Mouse (Mus musculus): ENCODE measurements around the gene Lrrtm3. TPM values are rescaled to one million over a fixed set of nuclear protein-coding genes. Genes with fewer than 3 reads are reported as not detected.

Lrrtm3 gene
- polyA plus RNA-seq, 1 experiment from 2014 or later: 7.1 TPM

GRCm38 (mm10) chr10:63978535-63978934 lies 111.5 kb downstream of the Lrrtm3 start:
- WGBS: 40% methylated on average over 3 of the region's 3 CpGs
- no peak overlapping the region; the same call in 1 of the 2 replicates for H3K4me2 ChIP-seq (replicated peaks; ENCODE audit: low read depth, low read length)
- no peak overlapping the region for H3K27ac ChIP-seq (ENCODE audit: low read length)
- H3K4me3 ChIP-seq (ENCODE audit: low read depth, low read length): no peak overlapping the region
- H3K27me3 ChIP-seq (ENCODE audit: control insufficient read depth, insufficient read depth, low read length): no peaks in the 10 kb centered on the region
- no peak overlapping the region for H3K9ac ChIP-seq (replicated peaks; ENCODE audit: low read depth, low read length)
- ATAC-seq (ENCODE audit: insufficient number of reproducible peaks, insufficient read depth, low FRiP score, low read depth): no peak
- no peaks in the 10 kb centered on the region for H3K4me1 ChIP-seq (ENCODE audit: control insufficient read depth, insufficient read depth, low read length)
- no peaks in the 10 kb centered on the region for H3K36me3 ChIP-seq (ENCODE audit: control insufficient read depth, insufficient read depth, low read length)
- no peaks in the 10 kb centered on the region for H3K9me3 ChIP-seq (ENCODE audit: control insufficient read depth, low read depth, low read length)

DNA sequence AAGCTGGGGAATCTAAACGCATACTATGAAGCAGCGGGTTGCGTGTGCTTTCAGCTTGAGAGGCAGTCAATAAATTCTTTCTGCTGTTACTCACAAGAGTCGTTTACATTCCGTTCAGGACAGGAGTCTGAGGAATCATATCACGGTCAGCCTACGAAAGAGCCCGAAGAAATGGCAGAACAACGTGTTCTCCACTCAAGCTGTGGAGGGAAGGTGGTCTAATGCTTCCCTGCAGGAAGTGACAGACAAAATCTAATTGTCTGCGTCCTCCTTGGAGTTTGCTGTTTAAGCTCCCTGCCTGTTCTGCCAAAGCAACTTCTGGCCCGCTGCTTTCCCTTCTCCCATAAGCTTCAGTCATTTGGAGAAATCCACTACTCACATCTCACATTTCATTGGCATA lies 112.0 kb downstream of the Lrrtm3 start:
- Histone ChIP-seq H3K4me3 (ENCODE audit: low read depth, low read length) (no peak overlapping the region), H3K4me1 (ENCODE audit: control insufficient read depth, insufficient read depth, low read length) (no peaks in the 10 kb centered on the region), H3K27me3 (ENCODE audit: control insufficient read depth, insufficient read depth, low read length) (no peaks in the 10 kb centered on the region), H3K36me3 (ENCODE audit: control insufficient read depth, insufficient read depth, low read length) (no peaks in the 10 kb centered on the region), H3K9me3 (ENCODE audit: control insufficient read depth, low read depth, low read length) (no peaks in the 10 kb centered on the region), H3K27ac (ENCODE audit: low read length) (no peak overlapping the region), H3K9ac (replicated peaks; ENCODE audit: low read depth, low read length) (no peak overlapping the region; the same call in 1 of the 2 replicates), H3K4me2 (replicated peaks; ENCODE audit: low read depth, low read length) (no peak overlapping the region; the same call in 1 of the 2 replicates)
- 12% methylated on average over 11 of the region's 11 CpGs for WGBS
- no peak for ATAC-seq (ENCODE audit: insufficient number of reproducible peaks, insufficient read depth, low FRiP score, low read depth)

DNA sequence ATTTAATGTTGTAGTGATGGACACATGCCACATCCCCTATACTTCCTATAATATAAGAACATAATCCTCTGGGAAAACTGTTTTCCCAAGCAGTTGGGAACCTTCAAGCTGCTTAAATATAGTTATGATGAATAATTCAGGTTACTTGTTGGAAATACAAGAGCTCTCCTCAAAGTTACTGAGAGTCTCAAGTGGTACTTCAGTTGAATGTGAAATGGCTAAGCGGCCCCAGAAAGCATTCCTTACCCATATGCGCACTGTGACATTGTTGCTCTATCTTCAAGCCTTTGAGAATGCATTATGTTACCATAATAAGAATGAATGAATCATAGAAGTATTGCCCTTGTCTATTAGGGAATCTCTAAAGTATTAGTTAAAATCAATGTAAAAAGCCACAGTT lies 117.8 kb downstream of the Lrrtm3 start:
- H3K4me1 ChIP-seq (ENCODE audit: control insufficient read depth, insufficient read depth, low read length): no peaks in the 10 kb centered on the region

GRCm38 (mm10) chr10:63954308-63954930 lies 135.7 kb downstream of the Lrrtm3 start:
- H3K4me1 ChIP-seq (ENCODE audit: control insufficient read depth, insufficient read depth, low read length): no peaks in the 10 kb centered on the region
- no peaks in the 10 kb centered on the region for H3K36me3 ChIP-seq (ENCODE audit: control insufficient read depth, insufficient read depth, low read length)
- H3K4me3 ChIP-seq (ENCODE audit: low read depth, low read length): no peak overlapping the region
- no peak overlapping the region for H3K4me2 ChIP-seq (replicated peaks; ENCODE audit: low read depth, low read length)
- WGBS: 23% methylated on average over 6 of the region's 7 CpGs
- H3K27me3 ChIP-seq (ENCODE audit: control insufficient read depth, insufficient read depth, low read length): no peaks in the 10 kb centered on the region
- no peak overlapping the region for H3K9ac ChIP-seq (replicated peaks; ENCODE audit: low read depth, low read length)
- H3K27ac ChIP-seq (ENCODE audit: low read length): no peak overlapping the region
- 0 out of 2 replicates have a peak, but pooled peaks have one; percentile 23 for ATAC-seq (ENCODE audit: insufficient number of reproducible peaks, insufficient read depth, low FRiP score, low read depth)
- H3K9me3 ChIP-seq (ENCODE audit: control insufficient read depth, low read depth, low read length): no peaks in the 10 kb centered on the region

More for the DNA sequence above, 117.8 kb downstream of the Lrrtm3 start:
- H3K4me3 ChIP-seq (ENCODE audit: low read depth, low read length): no peak overlapping the region
- 85% methylated on average over 2 of the region's 2 CpGs for WGBS
- H3K4me2 ChIP-seq (replicated peaks; ENCODE audit: low read depth, low read length): no peak overlapping the region
- no peaks in the 10 kb centered on the region for H3K9me3 ChIP-seq (ENCODE audit: control insufficient read depth, low read depth, low read length)
- ATAC-seq (ENCODE audit: insufficient number of reproducible peaks, insufficient read depth, low FRiP score, low read depth): no peak
- H3K36me3 ChIP-seq (ENCODE audit: control insufficient read depth, insufficient read depth, low read length): no peaks in the 10 kb centered on the region
- H3K27me3 ChIP-seq (ENCODE audit: control insufficient read depth, insufficient read depth, low read length): no peaks in the 10 kb centered on the region
- H3K9ac ChIP-seq (replicated peaks; ENCODE audit: low read depth, low read length): no peak overlapping the region
- H3K27ac ChIP-seq (ENCODE audit: low read length): no peak overlapping the region

- Histone ChIP-seq H3K9ac (replicated peaks; ENCODE audit: low read depth, low read length) (no peak overlapping the region), H3K4me3 (ENCODE audit: low read depth, low read length) (no peak overlapping the region), H3K4me2 (replicated peaks; ENCODE audit: low read depth, low read length) (no peak overlapping the region), H3K36me3 (ENCODE audit: control insufficient read depth, insufficient read depth, low read length) (no peaks in the 10 kb centered on the region), H3K4me1 (ENCODE audit: control insufficient read depth, insufficient read depth, low read length) (no peaks in the 10 kb centered on the region), H3K27me3 (ENCODE audit: control insufficient read depth, insufficient read depth, low read length) (no peaks in the 10 kb centered on the region), H3K27ac (ENCODE audit: low read length) (no peak overlapping the region), H3K9me3 (ENCODE audit: control insufficient read depth, low read depth, low read length) (no peaks in the 10 kb centered on the region)
- ATAC-seq (ENCODE audit: insufficient number of reproducible peaks, insufficient read depth, low FRiP score, low read depth): no peak
- WGBS: 77% methylated on average over 1 of the region's 1 CpGs
These were observed 138.6 kb downstream of the Lrrtm3 start for GRCm38 (mm10) chr10:63951481-63951880.

GRCm38 (mm10) chr10:63950867-63951266 lies 139.2 kb downstream of the Lrrtm3 start:
- no peak; the same call in 1 of the 2 replicates for ATAC-seq (ENCODE audit: insufficient number of reproducible peaks, insufficient read depth, low FRiP score, low read depth)
- Histone ChIP-seq H3K9ac (replicated peaks; ENCODE audit: low read depth, low read length) (no peak overlapping the region), H3K27ac (ENCODE audit: low read length) (no peak overlapping the region), H3K4me2 (replicated peaks; ENCODE audit: low read depth, low read length) (no peak overlapping the region), H3K36me3 (ENCODE audit: control insufficient read depth, insufficient read depth, low read length) (no peaks in the 10 kb centered on the region), H3K9me3 (ENCODE audit: control insufficient read depth, low read depth, low read length) (no peaks in the 10 kb centered on the region), H3K27me3 (ENCODE audit: control insufficient read depth, insufficient read depth, low read length) (no peaks in the 10 kb centered on the region), H3K4me1 (ENCODE audit: control insufficient read depth, insufficient read depth, low read length) (no peaks in the 10 kb centered on the region), H3K4me3 (ENCODE audit: low read depth, low read length) (no peak overlapping the region)
- WGBS: 34% methylated on average over 8 of the region's 8 CpGs

GRCm38 (mm10) chr10:63947266-63947665 lies 142.8 kb downstream of the Lrrtm3 start:
- Histone ChIP-seq H3K27ac (ENCODE audit: low read length) (no peak overlapping the region), H3K36me3 (ENCODE audit: control insufficient read depth, insufficient read depth, low read length) (no peaks in the 10 kb centered on the region), H3K4me1 (ENCODE audit: control insufficient read depth, insufficient read depth, low read length) (no peaks in the 10 kb centered on the region), H3K4me2 (replicated peaks; ENCODE audit: low read depth, low read length) (no peak overlapping the region), H3K9ac (replicated peaks; ENCODE audit: low read depth, low read length) (no peak overlapping the region), H3K4me3 (ENCODE audit: low read depth, low read length) (no peak overlapping the region), H3K27me3 (ENCODE audit: control insufficient read depth, insufficient read depth, low read length) (no peaks in the 10 kb centered on the region), H3K9me3 (ENCODE audit: control insufficient read depth, low read depth, low read length) (no peaks in the 10 kb centered on the region)
- WGBS: 81% methylated on average over 4 of the region's 4 CpGs
- ATAC-seq (ENCODE audit: insufficient number of reproducible peaks, insufficient read depth, low FRiP score, low read depth): no peak

GRCm38 (mm10) chr10:63945534-63945933 lies 144.5 kb downstream of the Lrrtm3 start:
- no peak overlapping the region for H3K4me2 ChIP-seq (replicated peaks; ENCODE audit: low read depth, low read length)
- H3K27ac ChIP-seq (ENCODE audit: low read length): no peak overlapping the region
- no peak overlapping the region for H3K9ac ChIP-seq (replicated peaks; ENCODE audit: low read depth, low read length)
- WGBS: 40% methylated on average over 3 of the region's 3 CpGs
- H3K4me3 ChIP-seq (ENCODE audit: low read depth, low read length): no peak overlapping the region
- H3K27me3 ChIP-seq (ENCODE audit: control insufficient read depth, insufficient read depth, low read length): no peaks in the 10 kb centered on the region
- no peaks in the 10 kb centered on the region for H3K4me1 ChIP-seq (ENCODE audit: control insufficient read depth, insufficient read depth, low read length)
- H3K9me3 ChIP-seq (ENCODE audit: control insufficient read depth, low read depth, low read length): no peaks in the 10 kb centered on the region
- no peaks in the 10 kb centered on the region for H3K36me3 ChIP-seq (ENCODE audit: control insufficient read depth, insufficient read depth, low read length)
- ATAC-seq (ENCODE audit: insufficient number of reproducible peaks, insufficient read depth, low FRiP score, low read depth): no peak

GRCm38 (mm10) chr10:63933946-63934345 lies 156.1 kb downstream of the Lrrtm3 start:
- no peaks in the 10 kb centered on the region for H3K9me3 ChIP-seq (ENCODE audit: control insufficient read depth, low read depth, low read length)
- H3K27me3 ChIP-seq (ENCODE audit: control insufficient read depth, insufficient read depth, low read length): no peaks in the 10 kb centered on the region
- H3K27ac ChIP-seq (ENCODE audit: low read length): no peak overlapping the region
- H3K4me3 ChIP-seq (ENCODE audit: low read depth, low read length): no peak overlapping the region
- no peaks in the 10 kb centered on the region for H3K4me1 ChIP-seq (ENCODE audit: control insufficient read depth, insufficient read depth, low read length)
- 55% methylated on average over 5 of the region's 5 CpGs for WGBS
- no peak for ATAC-seq (ENCODE audit: insufficient number of reproducible peaks, insufficient read depth, low FRiP score, low read depth)
- H3K9ac ChIP-seq (replicated peaks; ENCODE audit: low read depth, low read length): no peak overlapping the region
- no peaks in the 10 kb centered on the region for H3K36me3 ChIP-seq (ENCODE audit: control insufficient read depth, insufficient read depth, low read length)
- no peak overlapping the region for H3K4me2 ChIP-seq (replicated peaks; ENCODE audit: low read depth, low read length)
